Mouse (Mus musculus) spleen, postnatal 36 days (tissue): ENCODE measurements around the gene Ska3.

Experiments
- DNase-seq, 2 experiments: peaks; one replicate each; pipeline ENCODE4 v3.0.0; 2022; ENCODE audit warnings: low spot score in 2 of 2, mixed read lengths in 1 of 2

Gene Ska3

DNA sequence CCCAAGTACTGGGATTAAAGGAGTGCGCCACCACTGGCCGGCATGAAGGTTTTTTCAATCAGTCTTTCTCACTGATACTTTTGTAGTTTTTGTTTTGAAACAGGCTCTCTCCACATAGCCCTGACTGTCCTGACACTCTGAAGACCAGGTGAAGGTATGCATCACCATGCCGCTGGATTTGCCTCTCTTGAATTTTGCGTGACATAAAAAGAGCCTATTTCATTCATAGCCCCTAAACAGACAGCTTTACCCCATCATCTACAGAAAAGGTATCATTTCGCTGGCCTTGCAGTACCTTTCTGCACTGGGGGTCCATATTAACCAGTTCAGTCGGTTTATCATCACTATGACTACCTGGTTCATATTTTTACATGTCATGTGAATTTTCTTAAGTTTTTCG, 28.4 kb downstream of the Ska3 start:
- DNase-seq: peak in 1 of 2 experiments; percentile 10

DNA sequence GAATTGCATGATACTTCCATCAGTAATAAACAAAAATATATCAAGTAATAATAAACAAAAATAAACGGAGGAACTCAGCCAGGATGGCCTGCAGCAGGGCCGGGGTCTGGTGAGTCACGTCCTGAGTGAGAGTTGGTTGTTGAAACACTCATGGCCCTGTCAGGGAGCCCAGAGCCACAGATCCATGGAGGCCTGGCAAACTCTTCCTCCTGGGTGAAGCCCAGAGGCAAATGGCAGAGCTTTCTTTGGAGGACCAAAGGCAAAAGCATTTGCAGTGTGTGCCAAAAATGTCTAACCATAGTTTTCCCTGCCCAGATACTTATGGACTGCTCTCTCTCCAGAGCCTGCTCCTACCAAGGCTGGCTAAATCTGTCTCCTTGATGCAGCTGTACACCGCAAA, 34.8 kb downstream of the Ska3 start:
- DNase-seq: no peak

DNA sequence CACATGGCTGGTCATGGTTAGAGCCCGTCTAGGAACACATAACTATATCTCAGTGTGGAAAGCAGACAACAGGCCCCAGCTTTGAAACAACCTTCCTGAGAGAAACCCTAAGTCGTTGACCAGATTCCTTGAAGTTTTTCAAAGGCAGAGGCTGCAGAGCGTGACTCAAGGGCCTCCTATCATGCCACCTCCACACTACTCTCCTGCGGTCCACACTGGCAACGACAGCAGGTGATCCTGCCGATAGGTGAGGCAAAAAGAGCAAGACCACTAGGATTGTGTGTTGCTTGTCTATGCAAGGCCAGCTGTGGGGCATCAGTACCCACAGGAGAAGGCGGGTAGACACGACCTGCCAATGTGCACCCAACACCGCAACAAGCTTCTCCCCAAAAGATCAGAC, 36.2 kb downstream of the Ska3 start:
- no peak for DNase-seq

DNA sequence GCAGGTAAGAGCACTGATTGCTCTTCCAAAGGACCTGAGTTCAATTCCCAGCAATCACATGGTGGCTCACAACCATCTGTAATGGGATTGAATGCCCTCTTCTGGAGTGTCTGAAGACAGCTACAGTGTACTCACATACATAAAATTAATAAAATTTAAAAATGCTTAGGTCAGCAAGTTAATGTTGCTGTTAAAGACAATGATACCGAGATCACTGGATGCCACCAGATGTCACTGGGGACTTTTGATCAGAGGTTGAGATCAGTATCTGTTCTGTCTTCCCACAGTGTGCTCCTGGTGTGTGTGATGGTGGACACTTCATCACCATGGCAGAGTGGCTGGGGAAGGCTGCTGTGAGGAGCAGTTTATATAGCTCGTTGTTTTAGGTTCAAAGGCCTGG, 36.7 kb downstream of the Ska3 start:
- no peak for DNase-seq

DNA sequence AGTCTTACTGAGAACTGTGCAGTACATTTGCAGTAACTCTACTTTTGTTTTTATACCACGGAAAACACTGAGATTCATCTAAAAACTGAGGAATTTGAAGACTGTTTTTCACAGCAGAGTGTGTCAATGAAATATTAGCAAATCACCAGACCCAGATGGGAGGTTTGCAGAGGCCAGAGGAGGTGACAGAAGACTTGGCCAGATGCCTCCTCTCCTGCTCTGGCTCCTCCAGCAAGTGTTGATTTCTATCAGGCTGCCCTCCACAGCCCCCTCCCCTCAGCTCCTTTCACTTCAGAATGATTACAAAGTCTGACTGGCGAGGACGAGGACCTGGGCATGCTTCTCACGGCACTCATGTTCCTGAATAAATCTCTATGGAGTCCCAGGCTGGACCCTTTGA, 38.6 kb downstream of the Ska3 start:
- DNase-seq: no peak

DNA sequence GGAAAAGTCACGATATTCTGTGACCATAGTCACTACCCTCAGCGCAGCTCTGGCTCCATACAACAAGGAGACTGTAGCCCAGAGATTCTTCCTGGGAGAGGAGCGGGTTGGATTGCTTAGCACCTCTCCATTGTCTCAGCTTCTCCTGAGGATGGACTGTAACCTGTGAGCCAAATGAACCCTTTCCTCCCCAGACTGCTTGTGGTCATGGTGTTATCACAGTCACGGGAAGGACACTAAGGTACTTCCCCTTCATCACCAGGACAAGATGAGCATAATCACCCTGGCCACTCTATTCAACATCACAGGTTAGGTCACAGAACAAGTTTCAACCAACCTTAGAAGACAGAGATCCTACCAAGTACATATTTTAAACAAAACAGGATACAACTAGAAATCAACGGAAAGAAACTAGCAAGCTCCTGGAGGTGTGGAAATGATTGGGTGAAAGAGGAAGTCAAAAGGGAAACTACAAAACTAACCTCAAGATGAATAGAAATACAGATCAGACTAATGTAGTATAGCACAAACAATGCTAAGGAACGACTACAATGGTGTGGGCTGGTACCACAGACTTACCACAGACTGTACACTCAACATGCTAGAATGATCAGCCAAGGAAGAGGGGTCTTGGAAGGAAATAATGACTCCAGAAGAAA, 53.7 kb downstream of the Ska3 start:
- peak in 1 of 2 experiments; percentile 19 for DNase-seq

DNA sequence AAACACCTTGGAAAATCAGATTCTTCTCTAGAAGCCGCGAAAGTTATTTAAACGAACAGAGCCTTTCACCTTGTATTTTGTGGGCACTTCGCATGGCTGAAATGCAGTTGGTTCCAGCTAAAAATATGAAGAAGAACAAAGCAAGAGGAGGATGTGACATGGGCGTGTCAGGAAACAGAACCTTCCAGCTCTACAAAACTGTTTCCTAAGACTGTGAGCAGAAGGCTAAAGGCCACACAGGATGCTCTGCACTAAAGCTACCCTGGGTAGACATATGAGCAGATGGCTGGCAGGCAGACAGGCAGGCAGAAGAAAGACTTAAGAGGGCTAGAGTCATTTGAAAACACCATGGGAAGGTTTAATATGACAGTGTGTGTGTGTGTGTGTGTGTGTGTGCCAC, 56.9 kb downstream of the Ska3 start:
- DNase-seq: peak; percentile 52 to 58

DNA sequence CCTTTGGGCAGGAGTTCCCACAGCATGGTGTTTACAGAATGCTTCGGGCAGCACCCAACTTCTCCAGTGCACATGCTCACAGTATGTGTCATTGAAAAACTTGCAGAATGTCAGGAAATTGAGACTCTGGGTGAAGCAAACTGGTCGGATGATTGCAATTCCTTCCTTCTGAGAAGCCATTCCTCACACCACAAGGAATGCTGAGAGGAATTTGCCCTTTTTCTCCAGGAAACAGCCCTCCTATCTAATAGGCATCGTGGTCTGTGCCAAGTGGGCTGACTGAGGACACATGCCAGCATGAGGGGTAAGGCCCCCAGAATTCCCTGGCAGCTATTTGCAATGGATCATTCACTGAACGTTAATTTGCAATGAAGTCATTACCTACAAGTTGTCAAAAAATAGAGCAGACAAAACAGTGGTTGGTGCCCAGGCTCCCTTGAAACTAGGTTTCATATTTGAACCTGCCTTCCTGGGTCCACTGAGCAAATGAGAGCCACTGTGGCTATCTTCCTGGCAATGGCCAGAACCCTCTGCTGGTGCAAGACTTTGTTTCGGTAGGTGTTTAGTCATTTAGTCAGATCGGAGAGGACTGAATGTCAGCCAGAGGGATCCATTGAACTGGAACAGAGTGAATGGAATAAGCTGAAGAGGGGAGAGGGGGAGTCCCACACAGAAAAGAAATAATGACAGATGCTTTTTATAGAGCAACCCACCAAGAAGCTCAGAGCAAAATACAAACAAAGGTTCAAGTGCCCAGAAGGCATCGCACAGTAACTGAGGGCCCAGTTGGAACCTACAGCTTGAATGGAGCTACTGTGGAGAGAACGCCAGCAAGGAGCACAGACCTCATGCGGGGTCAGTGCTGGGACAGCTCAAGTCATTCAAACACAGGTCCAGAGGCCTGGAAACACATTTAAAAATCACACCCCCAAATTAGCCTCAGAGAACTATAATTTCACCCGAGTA, 65.3 kb downstream of the Ska3 start:
- DNase-seq: no peak

DNA sequence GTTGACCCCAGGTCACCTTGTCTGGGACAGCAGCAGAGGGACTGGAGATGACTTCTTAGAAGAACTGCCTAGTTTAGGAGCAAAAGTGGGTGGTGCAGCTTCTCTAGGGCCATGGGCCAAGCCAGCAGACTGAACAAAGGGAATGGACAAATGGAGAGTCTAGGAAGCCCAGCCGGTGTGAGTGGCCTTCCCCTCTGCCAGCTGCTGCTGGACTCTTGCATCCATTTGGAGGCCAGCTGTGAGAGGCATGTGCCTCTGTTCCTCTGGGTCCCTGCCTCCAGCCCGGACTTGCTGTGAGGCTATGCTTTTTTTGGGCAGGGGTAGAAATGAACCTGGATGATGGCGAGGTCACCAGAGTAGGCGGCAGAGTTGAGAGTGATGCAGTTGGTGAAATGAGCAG, 67.7 kb downstream of the Ska3 start, which contains the start of gene Lats2:
Gene Lats2, minus strand, starts transcription at position 152 of the 400 bp plus-strand sequence.
- DNase-seq: no peak
